Mouse (Mus musculus) liver, adult 2 months (tissue): ENCODE results near the gene Igfbp7. TPM values are rescaled to one million over a fixed set of nuclear protein-coding genes. Genes with fewer than 3 reads are reported as not detected.

ENCODE experiments used
- DNase-seq: peaks from one replicate; pipeline ENCODE4 v3.0.0-alpha.2; 2011; ENCODE audit warnings: low read depth, low spot score; ENCODE audit errors: extremely low read depth
- H3K27ac ChIP-seq: fragments of 200-500 bp; replicated peaks from 2 replicates; pipeline ENCODE4 v1.5.1; 2012; ENCODE audit warnings: low read depth, mild to moderate bottlenecking, control low read depth, inconsistent platforms, low read length; ENCODE audit not compliant: insufficient read depth
- H3K27me3 ChIP-seq: fragments of 200-500 bp; 2 replicates; pipeline ENCODE4 v1.6.1; 2012; ENCODE audit warnings: mild to moderate bottlenecking, moderate library complexity, low read length, inconsistent platforms; ENCODE audit not compliant: control insufficient read depth, insufficient read depth
- H3K36me3 ChIP-seq: fragments of 200-500 bp; 2 replicates; pipeline ENCODE4 v1.6.1; 2012; ENCODE audit warnings: low read length, inconsistent platforms; ENCODE audit not compliant: control insufficient read depth, insufficient read depth
- H3K4me1 ChIP-seq: fragments of 200-500 bp; 2 replicates; pipeline ENCODE4 v1.6.1; 2011; ENCODE audit warnings: low read length; ENCODE audit not compliant: control insufficient read depth, insufficient read depth
- H3K4me3 ChIP-seq: fragments of 200-500 bp; 2 replicates; pipeline ENCODE4 v1.5.1; 2011; ENCODE audit warnings: low read depth, mild to moderate bottlenecking, control low read depth, low read length, moderate library complexity; ENCODE audit not compliant: insufficient read depth
- H3K79me2 ChIP-seq: fragments of 200-500 bp; 2 replicates; pipeline ENCODE4 v1.6.1; 2012; ENCODE audit warnings: inconsistent platforms, mild to moderate bottlenecking, low read length, moderate library complexity; ENCODE audit not compliant: control insufficient read depth, insufficient read depth
- H3K9ac ChIP-seq: fragments of 200-500 bp; 2 replicates; pipeline ENCODE4 v1.6.1; 2012; ENCODE audit warnings: low read depth, mild to moderate bottlenecking, control low read depth, inconsistent platforms, low read length
- CTCF ChIP-seq: fragments of 200-500 bp; IDR thresholded peaks from 2 replicates; pipeline ENCODE4 v1.5.1; 2011; ENCODE audit warnings: low read depth, low read length, control low read depth
- POLR2A ChIP-seq: fragments of 200-500 bp; IDR thresholded peaks from 2 replicates; pipeline ENCODE4 v1.6.1; 2011; ENCODE audit warnings: low read length, control low read depth; ENCODE audit not compliant: insufficient read depth; ENCODE audit errors: extremely low read depth
- WGBS: fragments of 180-500 bp; shearing (Covaris S2); methylation state at CpG from one replicate; pipeline ENCODE4 v1.1.7; 2018; 5-methylcytosine and 5-hydroxymethylcytosine counted together
- polyA plus RNA-seq: library from polyadenylated mRNA; depleted of rRNA; stranded (reverse); fragments of >200 nt; gene quantifications from 2 replicates; pipeline ENCODE4 v1.2.3, GENCODE M21; 2012
- total RNA-seq: library from RNA; depleted of rRNA; stranded (reverse); fragments of >200 nt; gene quantifications from 2 replicates; pipeline ENCODE4 v1.2.3, GENCODE M21; 2014

Gene Igfbp7
- total and polyA plus RNA-seq, 2 experiments: 69.7 to 336 TPM

- Histone ChIP-seq H3K4me1 (peaks cover 4% of the 10 kb centered on the region; the same call in 1 of the 2 replicates), H3K4me3 (no peak overlapping the region), H3K36me3 (no peaks in the 10 kb centered on the region), H3K27me3 (no peaks in the 10 kb centered on the region), H3K27ac (peak overlapping the region; percentile 25), H3K9ac (peak overlapping the region; percentile 29), H3K79me2 (no peaks in the 10 kb centered on the region)
- no peak for DNase-seq
- TF ChIP-seq POLR2A (no peak), CTCF (no peak)
- 17% methylated on average over 10 of the region's 10 CpGs for WGBS
Observed at GRCm38 (mm10) chr5:77358347-77358746, 49.5 kb downstream of the Igfbp7 start.

- DNase-seq: peak; percentile 24
- TF ChIP-seq POLR2A: no peak
- no peak for TF ChIP-seq CTCF
- Histone ChIP-seq H3K4me3 (no peak overlapping the region; the same call in 1 of the 2 replicates), H3K36me3 (no peaks in the 10 kb centered on the region), H3K27me3 (no peaks in the 10 kb centered on the region), H3K27ac (peak overlapping the region; percentile 25), H3K4me1 (peaks cover 4% of the 10 kb centered on the region; the same call in 1 of the 2 replicates), H3K79me2 (no peaks in the 10 kb centered on the region), H3K9ac (no peak overlapping the region)
- WGBS: 11% methylated on average over 22 of the region's 22 CpGs
Observed at GRCm38 (mm10) chr5:77357405-77358149, 50.3 kb downstream of the Igfbp7 start.

GRCm38 (mm10) chr5:77355307-77356265, 52.3 kb downstream of the Igfbp7 start:
- H3K27me3 ChIP-seq: no peaks in the 10 kb centered on the region
- peak overlapping the region; percentile 26 for H3K9ac ChIP-seq
- H3K79me2 ChIP-seq: no peaks in the 10 kb centered on the region
- WGBS: 69% methylated on average over 19 of the region's 19 CpGs
- peaks cover 2% of the 10 kb centered on the region; the same call in 1 of the 2 replicates for H3K4me1 ChIP-seq
- no peak for DNase-seq
- H3K27ac ChIP-seq: peak overlapping the region; percentile 63
- H3K4me3 ChIP-seq: no peak overlapping the region
- no peak for TF ChIP-seq POLR2A
- no peak for TF ChIP-seq CTCF
- H3K36me3 ChIP-seq: peaks cover 2% of the 10 kb centered on the region; the same call in 1 of the 2 replicates

- peak; percentile 41 for DNase-seq
- Histone ChIP-seq H3K4me1 (no peaks in the 10 kb centered on the region), H3K27me3 (no peaks in the 10 kb centered on the region), H3K36me3 (peaks cover 8% of the 10 kb centered on the region; the same call in 1 of the 2 replicates), H3K27ac (no peak overlapping the region), H3K79me2 (no peaks in the 10 kb centered on the region), H3K4me3 (no peak overlapping the region), H3K9ac (no peak overlapping the region)
- WGBS: 8% methylated on average over 16 of the region's 16 CpGs
- TF ChIP-seq CTCF (peak; percentile 94), POLR2A (no peak)
Observed at GRCm38 (mm10) chr5:77354361-77354787, 53.5 kb downstream of the Igfbp7 start.

GRCm38 (mm10) chr5:77351691-77352090, 56.1 kb downstream of the Igfbp7 start:
- no peak overlapping the region for H3K4me3 ChIP-seq
- DNase-seq: no peak
- H3K36me3 ChIP-seq: peaks cover 33% of the 10 kb centered on the region
- H3K79me2 ChIP-seq: no peaks in the 10 kb centered on the region
- H3K27me3 ChIP-seq: no peaks in the 10 kb centered on the region
- H3K27ac ChIP-seq: no peak overlapping the region
- TF ChIP-seq POLR2A (no peak), CTCF (no peak)
- H3K9ac ChIP-seq: no peak overlapping the region
- H3K4me1 ChIP-seq: no peaks in the 10 kb centered on the region
- 77% methylated on average over 9 of the region's 9 CpGs for WGBS
